Mouse (Mus musculus) hindbrain, embryonic 15.5 days (tissue): ENCODE results near the gene Ovch2. TPM values are rescaled to one million over a fixed set of nuclear protein-coding genes. Genes with fewer than 3 reads are reported as not detected.

Experiments
- ATAC-seq: fragments of 200-750 bp; cut with Nextera tagmentation; 2 replicates; pipeline ENCODE4 v1.8.0; 2017; ENCODE audit warnings: low read depth, moderate number of reproducible peaks, moderate TSS enrichment; ENCODE audit not compliant: low FRiP score
- H3K27ac ChIP-seq: fragments of 300-500 bp; sonication (generic); replicated peaks from 2 replicates; pipeline ENCODE4 v1.5.1; 2015; ENCODE audit warnings: mild to moderate bottlenecking, inconsistent platforms
- H3K27me3 ChIP-seq: fragments of 300-500 bp; sonication (generic); 2 replicates; pipeline ENCODE4 v1.6.1; 2015; ENCODE audit warnings: control low read depth, inconsistent platforms
- H3K36me3 ChIP-seq: fragments of 300-500 bp; sonication (generic); 2 replicates; pipeline ENCODE4 v1.6.1; 2015; ENCODE audit warnings: control low read depth, inconsistent platforms
- H3K4me1 ChIP-seq: fragments of 300-500 bp; sonication (generic); replicated peaks from 2 replicates; pipeline ENCODE4 v1.6.1; 2015; ENCODE audit warnings: control low read depth, inconsistent platforms
- H3K4me2 ChIP-seq: fragments of 300-500 bp; sonication (generic); 2 replicates; pipeline ENCODE4 v1.6.1; 2015; ENCODE audit warnings: moderate library complexity, mild to moderate bottlenecking, inconsistent platforms
- H3K4me3 ChIP-seq: fragments of 300-500 bp; sonication (generic); 2 replicates; pipeline ENCODE4 v1.5.1; 2015; ENCODE audit warnings: mild to moderate bottlenecking, inconsistent platforms
- H3K9ac ChIP-seq: fragments of 300-500 bp; sonication (generic); 2 replicates; pipeline ENCODE4 v1.6.1; 2015; ENCODE audit warnings: inconsistent platforms
- H3K9me3 ChIP-seq: fragments of 300-500 bp; sonication (generic); 2 replicates; pipeline ENCODE4 v1.6.1; 2016; ENCODE audit warnings: control low read depth, inconsistent platforms
- WGBS: fragments of 180-500 bp; shearing (Covaris S2); methylation state at CpG from one replicate; pipeline ENCODE4 v1.1.7; 2015; 5-methylcytosine and 5-hydroxymethylcytosine counted together
- polyA plus RNA-seq: library from polyadenylated mRNA; unstranded; fragments of >200 nt; fragmentation: Nextera tagmentation; extraction: Ambion mirVana; gene quantifications from 2 replicates; pipeline ENCODE4 v1.2.1, GENCODE M21; 2015

The Ovch2 gene
- polyA plus RNA-seq, 1 experiment from 2014 or later: not detected

DNA sequence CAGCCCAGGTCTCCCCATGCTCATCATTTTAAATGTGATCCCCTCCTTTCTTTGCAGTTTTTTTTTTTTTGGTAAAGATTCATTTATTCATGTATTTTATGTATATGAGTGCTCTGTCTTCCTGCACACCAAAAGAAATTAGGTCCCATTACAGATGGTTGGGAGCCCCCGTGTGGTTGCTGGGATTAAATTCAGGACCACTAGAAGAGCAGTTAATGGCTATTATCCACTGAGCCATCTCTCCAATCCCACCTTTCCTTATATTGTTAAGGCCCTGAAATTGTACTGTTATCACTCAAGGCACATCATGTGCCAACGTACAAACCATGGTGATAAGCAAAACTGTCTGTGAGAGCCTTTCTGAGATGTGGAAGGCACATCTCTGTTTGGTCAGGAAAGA lies 62.3 kb downstream of the Ovch2 start:
- peak; percentile 65; the same call in 1 of the 2 replicates for ATAC-seq

DNA sequence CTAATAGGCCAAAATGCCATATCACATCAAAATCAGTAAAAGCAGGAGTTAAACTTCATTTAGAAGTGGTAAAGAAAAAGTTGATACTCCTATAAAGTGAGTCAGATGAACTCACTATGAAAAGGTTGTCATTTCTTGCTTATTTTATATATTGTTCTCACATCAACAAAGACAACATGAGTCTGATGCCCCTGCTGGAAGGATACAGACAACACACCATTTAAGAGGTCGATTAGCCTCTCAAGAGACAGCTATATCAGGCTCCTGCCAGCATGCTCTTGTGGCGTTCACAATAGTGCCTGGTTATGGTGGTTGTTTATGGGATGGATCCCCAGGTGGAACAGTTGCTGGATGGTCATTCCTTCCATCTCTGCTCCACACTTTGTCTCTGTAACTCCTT lies 67.8 kb downstream of the Ovch2 start:
- Histone ChIP-seq H3K4me2 (no peak overlapping the region), H3K4me3 (no peak overlapping the region), H3K4me1 (no peaks in the 10 kb centered on the region), H3K27me3 (no peaks in the 10 kb centered on the region), H3K27ac (no peak overlapping the region), H3K9ac (no peak overlapping the region), H3K36me3 (no peaks in the 10 kb centered on the region), H3K9me3 (no peaks in the 10 kb centered on the region)
- WGBS: 75% methylated on average over 2 of the region's 2 CpGs
- ATAC-seq: no peak

More for the DNA sequence above, 62.3 kb downstream of the Ovch2 start:
- Histone ChIP-seq H3K4me1 (no peaks in the 10 kb centered on the region), H3K27ac (no peak overlapping the region), H3K9ac (no peak overlapping the region), H3K27me3 (no peaks in the 10 kb centered on the region), H3K4me2 (no peak overlapping the region), H3K4me3 (no peak overlapping the region), H3K36me3 (no peaks in the 10 kb centered on the region), H3K9me3 (no peaks in the 10 kb centered on the region)
- 48% methylated on average over 2 of the region's 2 CpGs for WGBS

Other genes with a start within 250 kb of the Ovch2 start
- 3.3 and 4.2 TPM in 2 replicates for gene Olfml1, start 233.8 kb downstream of the Ovch2 start, polyA plus RNA-seq
- 2.5 and 2.8 TPM in 2 replicates for gene Ppfibp2, start 206.0 kb downstream of the Ovch2 start, polyA plus RNA-seq
- not detected in 2 replicates for gene 5330417H12Rik, start 176.0 kb downstream of the Ovch2 start, polyA plus RNA-seq
- 0.13 TPM in 2 replicates for gene Cyb5r2, start 43.2 kb downstream of the Ovch2 start, polyA plus RNA-seq
- gene Olfr467, start 11.1 kb upstream of the Ovch2 start, polyA plus RNA-seq: not detected in 2 replicates
- gene Olfr469, start 24.3 kb upstream of the Ovch2 start, polyA plus RNA-seq: not detected in 2 replicates
- gene Olfr470, start 46.3 kb upstream of the Ovch2 start, polyA plus RNA-seq: not detected in 2 replicates
- gene Olfr472, start 96.7 kb upstream of the Ovch2 start, polyA plus RNA-seq: 0.03 TPM in 1 of 2 replicates, not detected in the other
- not detected in 2 replicates for gene Olfr473, start 129.2 kb upstream of the Ovch2 start, polyA plus RNA-seq
- not detected in 2 replicates for gene Olfr474, start 153.4 kb upstream of the Ovch2 start, polyA plus RNA-seq
- not detected in 2 replicates for gene Olfr476, start 163.6 kb upstream of the Ovch2 start, polyA plus RNA-seq
- not detected in 2 replicates for gene Olfr477, start 185.5 kb upstream of the Ovch2 start, polyA plus RNA-seq
- not detected in 2 replicates for gene Olfr478, start 232.8 kb upstream of the Ovch2 start, polyA plus RNA-seq
- not detected in 2 replicates for gene Olfr479, start 249.5 kb upstream of the Ovch2 start, polyA plus RNA-seq